Mouse (Mus musculus) liver, postnatal 0 days (tissue): Measurements from ENCODE around the gene Gm17657. TPM values are rescaled to one million over a fixed set of nuclear protein-coding genes. Genes with fewer than 3 reads are reported as not detected.
A peak's percentile ranks its signal among the peaks of the same experiment; 100 is the strongest.

ENCODE experiments used
- ATAC-seq: fragments of 200-750 bp; cut with Nextera tagmentation; 2 replicates; pipeline ENCODE4 v1.8.0; 2017; ENCODE audit warnings: mild to moderate bottlenecking, moderate library complexity
- DNase-seq: peaks from one replicate; pipeline ENCODE4 v3.0.0-alpha.2; 2016
- H3K27ac ChIP-seq: fragments of 300-500 bp; sonication (generic); 2 replicates; pipeline ENCODE4 v1.5.1; 2014; ENCODE audit warnings: antibody characterized with exemption, moderate library complexity, mild to moderate bottlenecking, low read depth
- H3K27me3 ChIP-seq: fragments of 300-500 bp; sonication (generic); 2 replicates; pipeline ENCODE4 v1.6.1; 2014; ENCODE audit warnings: low read length, control low read depth, mixed read lengths; ENCODE audit not compliant: insufficient read depth
- H3K36me3 ChIP-seq: fragments of 300-500 bp; sonication (generic); replicated peaks from 2 replicates; pipeline ENCODE4 v1.6.1; 2014; ENCODE audit warnings: mild to moderate bottlenecking, control low read depth, low read length, moderate library complexity, mixed read lengths; ENCODE audit not compliant: insufficient read depth
- H3K4me1 ChIP-seq: fragments of 300-500 bp; sonication (generic); 2 replicates; pipeline ENCODE4 v1.6.1; 2014; ENCODE audit warnings: antibody characterized with exemption, mild to moderate bottlenecking, control low read depth; ENCODE audit not compliant: insufficient read depth
- H3K4me2 ChIP-seq: fragments of 300-500 bp; sonication (generic); 2 replicates; pipeline ENCODE4 v1.6.1; 2014; ENCODE audit warnings: low read depth, mild to moderate bottlenecking, low read length, moderate library complexity, mixed read lengths
- H3K4me3 ChIP-seq: fragments of 300-500 bp; sonication (generic); 2 replicates; pipeline ENCODE4 v1.5.1; 2014; ENCODE audit warnings: low read depth, low read length
- H3K9ac ChIP-seq: fragments of 300-500 bp; sonication (generic); replicated peaks from 2 replicates; pipeline ENCODE4 v1.6.1; 2014; ENCODE audit warnings: mild to moderate bottlenecking, moderate library complexity
- H3K9me3 ChIP-seq: fragments of 300-500 bp; sonication (generic); 2 replicates; pipeline ENCODE4 v1.6.1; 2016; ENCODE audit warnings: mild to moderate bottlenecking, control low read depth, low read length, mixed read lengths
- CTCF ChIP-seq: sonication (generic); IDR thresholded peaks from 2 replicates; pipeline ENCODE4 v1.5.1; 2016; ENCODE audit warnings: antibody characterized with exemption, low read depth
- EP300 ChIP-seq: IDR thresholded peaks from 2 replicates; pipeline ENCODE4 v1.6.1; 2016; ENCODE audit warnings: antibody characterized with exemption, low read depth, mild to moderate bottlenecking
- WGBS: fragments of 180-500 bp; shearing (Covaris S2); extraction: QIAGEN DNeasy Blood & Tissue Kit; methylation state at CpG from one replicate; pipeline ENCODE4 v1.1.7; 2014; ENCODE audit not compliant: insufficient replicate concordance; 5-methylcytosine and 5-hydroxymethylcytosine counted together
- polyA plus RNA-seq: library from polyadenylated mRNA; unstranded; fragments of >200 nt; fragmentation: Nextera tagmentation; extraction: Ambion mirVana; gene quantifications from 2 replicates; pipeline ENCODE4 v1.2.1, GENCODE M21; 2015

Gene Gm17657
- polyA plus RNA-seq, 1 experiment from 2014 or later, result not detected

DNA sequence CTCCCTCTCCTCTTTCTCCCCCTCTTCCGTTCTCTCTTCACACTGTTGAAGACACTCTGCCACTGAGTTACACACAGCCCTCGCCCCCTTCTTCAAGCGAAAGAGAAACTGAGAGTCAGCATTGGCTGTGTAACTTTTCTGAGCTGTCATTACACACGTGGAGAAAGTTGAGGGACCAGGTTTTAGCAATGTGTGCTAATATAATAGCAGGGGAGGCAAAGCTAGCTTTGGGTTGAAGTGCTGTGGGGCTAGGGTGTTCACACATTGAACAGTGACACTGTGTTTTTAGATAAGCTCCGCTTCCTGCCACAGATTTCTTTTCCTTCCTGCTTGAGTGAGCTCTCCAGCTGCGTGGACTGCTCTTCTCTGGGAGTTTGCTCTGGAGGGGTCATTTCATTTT lies 1.6 kb upstream of the Gm17657 start:
- 20% methylated on average over 6 of the region's 6 CpGs for WGBS
- no peaks in the 10 kb centered on the region for H3K27me3 ChIP-seq
- DNase-seq, result no peak
- peaks cover 26% of the 10 kb centered on the region for H3K4me1 ChIP-seq
- no peaks in the 10 kb centered on the region for H3K9me3 ChIP-seq
- H3K36me3 ChIP-seq, result no peaks in the 10 kb centered on the region
- no peak for TF ChIP-seq CTCF
- no peak for TF ChIP-seq EP300
- peak overlapping the region; percentile 86 for H3K4me3 ChIP-seq
- H3K4me2 ChIP-seq, result peak overlapping the region; percentile 95
- H3K9ac ChIP-seq, result 0 out of 2 replicates have a peak overlapping the region, but pooled peaks have one; percentile 3
- ATAC-seq, result no peak
- 0 out of 2 replicates have a peak overlapping the region, but pooled peaks have one; percentile 29 for H3K27ac ChIP-seq

DNA sequence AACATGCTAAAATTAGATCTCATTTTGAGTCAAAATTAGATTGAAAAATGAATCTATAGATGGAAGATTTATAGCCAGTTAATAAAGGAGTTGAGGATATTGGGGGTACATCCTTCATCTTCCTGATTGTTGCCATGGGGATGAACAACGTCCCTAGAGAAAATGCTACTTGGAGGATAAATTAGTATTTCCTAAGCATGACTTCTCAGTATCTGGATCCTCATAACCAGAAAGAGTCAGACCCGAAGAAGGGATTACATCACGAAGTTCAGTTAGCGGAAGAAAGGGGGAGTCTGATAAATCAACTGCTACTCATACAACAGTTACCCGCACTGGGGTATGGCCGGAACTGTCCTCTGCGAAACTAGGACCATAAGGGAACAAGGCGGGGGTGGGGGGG lies 444 bp downstream of the Gm17657 start:
- Histone ChIP-seq H3K4me3 (peak overlapping the region; percentile 86), H3K9ac (no peak overlapping the region), H3K4me1 (peaks cover 22% of the 10 kb centered on the region), H3K4me2 (peak overlapping the region; percentile 95), H3K9me3 (no peaks in the 10 kb centered on the region), H3K27ac (no peak overlapping the region), H3K27me3 (no peaks in the 10 kb centered on the region), H3K36me3 (no peaks in the 10 kb centered on the region)
- DNase-seq, result no peak
- 33% methylated on average over 8 of the region's 8 CpGs for WGBS
- TF ChIP-seq EP300, result no peak
- TF ChIP-seq CTCF, result no peak
- ATAC-seq, result no peak

DNA sequence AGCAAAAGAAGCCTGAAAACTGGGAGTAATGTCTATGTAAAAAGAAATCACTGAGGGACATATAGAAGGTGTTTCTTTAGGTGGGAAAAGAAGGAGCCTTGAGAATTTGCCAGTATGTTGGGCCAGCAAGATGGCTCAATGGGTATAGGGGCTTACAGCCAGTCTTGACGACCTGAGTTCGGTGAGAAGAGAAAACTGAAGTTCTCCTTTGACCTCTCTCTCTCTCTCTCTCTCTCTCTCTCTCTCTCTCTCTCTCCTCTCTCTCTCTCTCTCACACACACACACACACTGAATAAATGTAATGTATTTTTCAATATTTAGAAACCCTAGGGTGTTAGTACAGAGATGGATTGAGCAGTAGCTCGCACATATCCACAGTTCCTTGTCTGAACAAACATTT lies 944 bp downstream of the Gm17657 start:
- Histone ChIP-seq H3K9ac (no peak overlapping the region), H3K27me3 (no peaks in the 10 kb centered on the region), H3K36me3 (no peaks in the 10 kb centered on the region), H3K4me3 (no peak overlapping the region), H3K9me3 (no peaks in the 10 kb centered on the region), H3K4me1 (peaks cover 22% of the 10 kb centered on the region), H3K4me2 (no peak overlapping the region), H3K27ac (no peak overlapping the region)
- ATAC-seq (no peak), DNase-seq (no peak)
- WGBS, result 47% methylated on average over 3 of the region's 3 CpGs
- TF ChIP-seq CTCF, result no peak
- TF ChIP-seq EP300, result no peak

DNA sequence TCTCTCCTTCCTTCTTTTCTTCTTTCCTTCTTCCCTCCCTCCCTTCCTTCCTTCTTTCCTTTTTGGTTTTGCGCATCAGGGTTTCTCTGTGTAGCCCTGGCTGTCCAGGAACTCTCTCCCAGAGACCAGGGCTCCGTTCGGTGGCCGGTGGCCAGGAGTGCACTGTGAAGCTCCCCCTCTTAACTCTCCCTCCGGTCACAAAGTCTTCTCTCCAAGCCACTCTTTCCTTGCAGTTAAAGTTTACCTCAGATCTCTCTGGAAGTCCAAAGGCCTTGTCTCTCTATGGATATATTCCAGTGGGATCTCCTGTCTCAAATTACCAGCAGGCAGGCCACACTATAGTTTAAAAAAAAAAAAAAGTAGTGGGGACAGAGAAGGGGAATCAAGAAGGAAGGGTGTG lies 4.2 kb downstream of the Gm17657 start:
- Histone ChIP-seq H3K4me3 (no peak overlapping the region), H3K36me3 (no peaks in the 10 kb centered on the region), H3K27me3 (no peaks in the 10 kb centered on the region), H3K4me2 (no peak overlapping the region), H3K9me3 (no peaks in the 10 kb centered on the region), H3K27ac (no peak overlapping the region), H3K4me1 (peaks cover 12% of the 10 kb centered on the region), H3K9ac (no peak overlapping the region)
- 73% methylated on average over 5 of the region's 5 CpGs for WGBS
- TF ChIP-seq EP300 (no peak), CTCF (no peak)
- DNase-seq (no peak), ATAC-seq (no peak)

DNA sequence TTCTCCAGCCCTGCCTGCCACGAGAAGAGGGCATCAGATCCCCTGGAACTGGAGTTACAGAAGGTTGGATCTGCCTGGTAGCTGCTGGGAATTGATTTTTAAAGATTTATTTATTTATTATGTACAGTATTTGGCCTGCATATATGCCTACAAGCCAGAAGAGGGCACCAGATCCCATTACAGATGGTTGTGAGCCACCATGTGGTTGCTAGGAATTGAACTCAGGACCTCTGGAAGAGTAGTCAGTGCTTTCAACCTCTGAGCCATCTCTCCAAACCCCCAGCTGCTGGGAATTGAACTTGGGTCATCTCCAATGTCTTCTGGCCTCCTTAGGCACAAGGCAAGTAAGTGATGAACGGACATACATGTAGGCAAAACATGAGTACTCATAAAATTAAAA lies 5.4 kb downstream of the Gm17657 start:
- DNase-seq, result no peak
- Histone ChIP-seq H3K9me3 (no peaks in the 10 kb centered on the region), H3K27me3 (no peaks in the 10 kb centered on the region), H3K4me1 (peaks cover 3% of the 10 kb centered on the region; the same call in 1 of the 2 replicates), H3K4me3 (no peak overlapping the region), H3K36me3 (no peaks in the 10 kb centered on the region), H3K27ac (no peak overlapping the region), H3K4me2 (no peak overlapping the region), H3K9ac (no peak overlapping the region)
- WGBS, result 67% methylated on average over 2 of the region's 2 CpGs
- TF ChIP-seq EP300 (no peak), CTCF (peak; percentile 4; the same call in 1 of the 2 replicates)
- ATAC-seq, result no peak

- H3K9me3 ChIP-seq, result no peaks in the 10 kb centered on the region
- no peak for TF ChIP-seq CTCF
- no peak overlapping the region for H3K4me3 ChIP-seq
- H3K4me2 ChIP-seq, result no peak overlapping the region
- WGBS, result 83% methylated on average over 19 of the region's 19 CpGs
- DNase-seq (no peak), ATAC-seq (no peak)
- no peaks in the 10 kb centered on the region for H3K27me3 ChIP-seq
- no peak overlapping the region for H3K27ac ChIP-seq
- H3K9ac ChIP-seq, result no peak overlapping the region
- no peaks in the 10 kb centered on the region for H3K36me3 ChIP-seq
- peaks cover 2% of the 10 kb centered on the region; the same call in 1 of the 2 replicates for H3K4me1 ChIP-seq
Measured at GRCm38 (mm10) chr17:29542831-29543690, 6.4 kb downstream of the Gm17657 start.
